Mouse (Mus musculus): ENCODE results near the gene Gm43191. TPM values are rescaled to one million over a fixed set of nuclear protein-coding genes. Genes with fewer than 3 reads are reported as not detected.

The Gm43191 gene
- polyA plus RNA-seq, 1 experiment, result not detected

- H3K36me3 ChIP-seq (ENCODE audit: control insufficient read depth, insufficient read depth, low read length), result peaks cover 6% of the 10 kb centered on the region
- no peak overlapping the region for H3K27ac ChIP-seq (ENCODE audit: insufficient read depth, low read length)
- H3K27me3 ChIP-seq (ENCODE audit: control insufficient read depth, insufficient read depth, low read length), result no peaks in the 10 kb centered on the region
- DNase-seq (ENCODE audit: low read depth in 1 of 2, low spot score in 2 of 2), result no peak
- H3K4me1 ChIP-seq (ENCODE audit: control insufficient read depth, insufficient read depth, insufficient read length), result peaks cover 4% of the 10 kb centered on the region
- H3K4me3 ChIP-seq (ENCODE audit: extremely low read depth, insufficient read depth, insufficient read length), result no peak overlapping the region
- 81% methylated on average over 5 of the region's 5 CpGs for WGBS
- TF ChIP-seq POLR2A (IDR thresholded peaks at IDR 0.05; ENCODE audit: low read depth, low read length) (no peak), CTCF (IDR thresholded peaks at IDR 0.05; ENCODE audit: extremely low read depth, insufficient read depth, insufficient read length, insufficient replicate concordance) (no peak)
Observed at GRCm38 (mm10) chr3:116653278-116653945, 27.6 kb downstream of the Gm43191 start.

- H3K4me1 ChIP-seq (ENCODE audit: control insufficient read depth, insufficient read depth, insufficient read length), result peaks cover 4% of the 10 kb centered on the region
- DNase-seq (ENCODE audit: low read depth in 1 of 2, low spot score in 2 of 2), result no peak
- H3K27me3 ChIP-seq (ENCODE audit: control insufficient read depth, insufficient read depth, low read length), result no peaks in the 10 kb centered on the region
- no peak overlapping the region for H3K4me3 ChIP-seq (ENCODE audit: extremely low read depth, insufficient read depth, insufficient read length)
- peaks cover 7% of the 10 kb centered on the region for H3K36me3 ChIP-seq (ENCODE audit: control insufficient read depth, insufficient read depth, low read length)
- TF ChIP-seq POLR2A (IDR thresholded peaks at IDR 0.05; ENCODE audit: low read depth, low read length) (no peak), CTCF (IDR thresholded peaks at IDR 0.05; ENCODE audit: extremely low read depth, insufficient read depth, insufficient read length, insufficient replicate concordance) (no peak)
- H3K27ac ChIP-seq (ENCODE audit: insufficient read depth, low read length), result no peak overlapping the region
- WGBS, result 89% methylated on average over 3 of the region's 3 CpGs
Observed at GRCm38 (mm10) chr3:116652033-116652446, 29.0 kb downstream of the Gm43191 start.

- no peak overlapping the region for H3K27ac ChIP-seq (ENCODE audit: insufficient read depth, low read length)
- H3K27me3 ChIP-seq (ENCODE audit: control insufficient read depth, insufficient read depth, low read length), result no peaks in the 10 kb centered on the region
- no peak for TF ChIP-seq CTCF (IDR thresholded peaks at IDR 0.05; ENCODE audit: extremely low read depth, insufficient read depth, insufficient read length, insufficient replicate concordance)
- no peak for TF ChIP-seq POLR2A (IDR thresholded peaks at IDR 0.05; ENCODE audit: low read depth, low read length)
- H3K4me1 ChIP-seq (ENCODE audit: control insufficient read depth, insufficient read depth, insufficient read length), result 0 out of 2 replicates have a peak, but pooled peaks cover under 1% of the 10 kb centered on the region
- 97% methylated on average over 9 of the region's 9 CpGs for WGBS
- H3K36me3 ChIP-seq (ENCODE audit: control insufficient read depth, insufficient read depth, low read length), result peaks cover 14% of the 10 kb centered on the region
- no peak overlapping the region for H3K4me3 ChIP-seq (ENCODE audit: extremely low read depth, insufficient read depth, insufficient read length)
- no peak for DNase-seq (ENCODE audit: low read depth in 1 of 2, low spot score in 2 of 2)
Observed at GRCm38 (mm10) chr3:116650698-116651097, 30.4 kb downstream of the Gm43191 start.

GRCm38 (mm10) chr3:116648805-116649204 lies 32.3 kb downstream of the Gm43191 start:
- 85% methylated on average over 7 of the region's 7 CpGs for WGBS
- DNase-seq (ENCODE audit: low read depth in 1 of 2, low spot score in 2 of 2), result no peak
- TF ChIP-seq CTCF (IDR thresholded peaks at IDR 0.05; ENCODE audit: extremely low read depth, insufficient read depth, insufficient read length, insufficient replicate concordance), result no peak
- no peak for TF ChIP-seq POLR2A (IDR thresholded peaks at IDR 0.05; ENCODE audit: low read depth, low read length)
- Histone ChIP-seq H3K36me3 (ENCODE audit: control insufficient read depth, insufficient read depth, low read length) (peaks cover 19% of the 10 kb centered on the region), H3K27ac (ENCODE audit: insufficient read depth, low read length) (no peak overlapping the region), H3K4me1 (ENCODE audit: control insufficient read depth, insufficient read depth, insufficient read length) (no peaks in the 10 kb centered on the region), H3K27me3 (ENCODE audit: control insufficient read depth, insufficient read depth, low read length) (no peaks in the 10 kb centered on the region), H3K4me3 (ENCODE audit: extremely low read depth, insufficient read depth, insufficient read length) (no peak overlapping the region)

- WGBS, result 96% methylated on average over 1 of the region's 1 CpGs
- H3K27me3 ChIP-seq (ENCODE audit: control insufficient read depth, insufficient read depth, low read length), result no peaks in the 10 kb centered on the region
- H3K27ac ChIP-seq (ENCODE audit: insufficient read depth, low read length), result no peak overlapping the region
- no peaks in the 10 kb centered on the region for H3K4me1 ChIP-seq (ENCODE audit: control insufficient read depth, insufficient read depth, insufficient read length)
- DNase-seq (ENCODE audit: low read depth in 1 of 2, low spot score in 2 of 2), result no peak
- H3K36me3 ChIP-seq (ENCODE audit: control insufficient read depth, insufficient read depth, low read length), result peaks cover 26% of the 10 kb centered on the region
- TF ChIP-seq CTCF (IDR thresholded peaks at IDR 0.05; ENCODE audit: extremely low read depth, insufficient read depth, insufficient read length, insufficient replicate concordance) (no peak), POLR2A (IDR thresholded peaks at IDR 0.05; ENCODE audit: low read depth, low read length) (no peak)
- no peak overlapping the region for H3K4me3 ChIP-seq (ENCODE audit: extremely low read depth, insufficient read depth, insufficient read length)
Observed at GRCm38 (mm10) chr3:116646387-116646786, 34.7 kb downstream of the Gm43191 start.

GRCm38 (mm10) chr3:116642373-116642772 lies 38.7 kb downstream of the Gm43191 start:
- TF ChIP-seq POLR2A (IDR thresholded peaks at IDR 0.05; ENCODE audit: low read depth, low read length) (no peak), CTCF (IDR thresholded peaks at IDR 0.05; ENCODE audit: extremely low read depth, insufficient read depth, insufficient read length, insufficient replicate concordance) (no peak)
- Histone ChIP-seq H3K36me3 (ENCODE audit: control insufficient read depth, insufficient read depth, low read length) (peaks cover 32% of the 10 kb centered on the region), H3K4me3 (ENCODE audit: extremely low read depth, insufficient read depth, insufficient read length) (no peak overlapping the region), H3K27ac (ENCODE audit: insufficient read depth, low read length) (no peak overlapping the region), H3K4me1 (ENCODE audit: control insufficient read depth, insufficient read depth, insufficient read length) (no peaks in the 10 kb centered on the region), H3K27me3 (ENCODE audit: control insufficient read depth, insufficient read depth, low read length) (no peaks in the 10 kb centered on the region)
- 64% methylated on average over 2 of the region's 2 CpGs for WGBS
- no peak for DNase-seq (ENCODE audit: low read depth in 1 of 2, low spot score in 2 of 2)

GRCm38 (mm10) chr3:116641811-116642371 lies 39.2 kb downstream of the Gm43191 start:
- no peak overlapping the region for H3K4me3 ChIP-seq (ENCODE audit: extremely low read depth, insufficient read depth, insufficient read length)
- peaks cover 30% of the 10 kb centered on the region for H3K36me3 ChIP-seq (ENCODE audit: control insufficient read depth, insufficient read depth, low read length)
- WGBS, result 82% methylated on average over 6 of the region's 6 CpGs
- H3K4me1 ChIP-seq (ENCODE audit: control insufficient read depth, insufficient read depth, insufficient read length), result no peaks in the 10 kb centered on the region
- TF ChIP-seq CTCF (IDR thresholded peaks at IDR 0.05; ENCODE audit: extremely low read depth, insufficient read depth, insufficient read length, insufficient replicate concordance) (no peak), POLR2A (IDR thresholded peaks at IDR 0.05; ENCODE audit: low read depth, low read length) (no peak)
- no peak overlapping the region for H3K27ac ChIP-seq (ENCODE audit: insufficient read depth, low read length)
- H3K27me3 ChIP-seq (ENCODE audit: control insufficient read depth, insufficient read depth, low read length), result no peaks in the 10 kb centered on the region
- no peak for DNase-seq (ENCODE audit: low read depth in 1 of 2, low spot score in 2 of 2)
